29 mouse cellular contexts compared by ENCODE assay signal in genomic region chr13:91743180-91743579, GRCm38 (mm10). TPM values are rescaled to one million over a fixed set of nuclear protein-coding genes. Genes with fewer than 3 reads are reported as not detected.
A peak's percentile ranks its signal among the peaks of the same experiment; 100 is the strongest.
DNase-seq lines count a peak whose midpoint lies in the region; ATAC-seq and TF ChIP-seq lines count a peak whose summit lies in the region.
"Had no signal": no experiment of that assay in that cellular context is flagged by ENCODE, and none has a peak within 500 bp of the region (broad histone marks: within the 10 kb centered on the region; RNA-seq: fewer than 3 reads in every experiment).

No protein-coding gene starts in this region.

- peak; percentile 31 for DNase-seq in layer of hippocampus, adult 9-11 months
- no peak for DNase-seq in layer of hippocampus, postnatal 36 days
- peak; percentile 45 for DNase-seq in brain, adult 2 months (ENCODE audit: low read depth, low spot score)
- peak; percentile 67 for DNase-seq in brain, embryonic 14.5 days (ENCODE audit: low read depth)
- DNase-seq: adrenal gland, adult 2 months; cerebellum, adult 8-10 months; cerebellum, postnatal 36 days; embryo, embryonic 11 days; gastrocnemius, adult 2 months; heart, postnatal 4 days; kidney, postnatal 10 days; left cerebral cortex, postnatal 4 days; lung, adult 18-20 months; lung, postnatal 10 days; retina, postnatal 1 day; right cerebral cortex, postnatal 25 days; spleen, adult 18-20 months had no signal

- H3K4me2 ChIP-seq in hindbrain, embryonic 15.5 days = no peak overlapping the region
- H3K4me2 ChIP-seq in hindbrain, embryonic 12.5 days (replicated peaks) = no peak overlapping the region
- no peak overlapping the region for H3K4me2 ChIP-seq in heart, embryonic 11.5 days
- H3K4me2 ChIP-seq: embryonic facial prominence, embryonic 13.5 days; limb, embryonic 15.5 days; neural tube, embryonic 12.5 days had no signal

- H3K36me3 ChIP-seq in hindbrain, embryonic 15.5 days = no peaks in the 10 kb centered on the region
- no peaks in the 10 kb centered on the region for H3K36me3 ChIP-seq in hindbrain, embryonic 12.5 days
- H3K36me3 ChIP-seq in heart, embryonic 11.5 days (ENCODE audit: control insufficient read depth, insufficient read depth, low read length) = no peaks in the 10 kb centered on the region
- H3K36me3 ChIP-seq: embryonic facial prominence, embryonic 13.5 days; limb, embryonic 15.5 days; midbrain, embryonic 10.5 days; neural tube, embryonic 12.5 days had no signal

- 65% methylated on average over 3 of the region's 3 CpGs for WGBS in hindbrain, embryonic 15.5 days
- 76% methylated on average over 3 of the region's 3 CpGs for WGBS in hindbrain, embryonic 12.5 days
- 89% methylated on average over 3 of the region's 3 CpGs for WGBS in heart, embryonic 11.5 days (ENCODE audit: insufficient replicate concordance)

- no peaks in the 10 kb centered on the region for H3K9me3 ChIP-seq in hindbrain, embryonic 15.5 days
- H3K9me3 ChIP-seq in hindbrain, embryonic 12.5 days (replicated peaks) = no peaks in the 10 kb centered on the region
- H3K9me3 ChIP-seq in heart, embryonic 11.5 days (replicated peaks; ENCODE audit: control insufficient read depth, low read length) = no peaks in the 10 kb centered on the region
- H3K9me3 ChIP-seq: embryonic facial prominence, embryonic 13.5 days; limb, embryonic 15.5 days; midbrain, embryonic 10.5 days; neural tube, embryonic 12.5 days had no signal

- H3K9ac ChIP-seq in hindbrain, embryonic 15.5 days = no peak overlapping the region
- H3K9ac ChIP-seq in hindbrain, embryonic 12.5 days = no peak overlapping the region
- no peak overlapping the region for H3K9ac ChIP-seq in heart, embryonic 11.5 days (ENCODE audit: low read depth, low read length)
- H3K9ac ChIP-seq: embryonic facial prominence, embryonic 13.5 days; limb, embryonic 15.5 days; neural tube, embryonic 12.5 days had no signal

- no peak for TF ChIP-seq POLR2A in brain, embryonic 14.5 days (IDR thresholded peaks at IDR 0.05; ENCODE audit: borderline replicate concordance, extremely low read depth, insufficient read depth, insufficient read length, poor library complexity, severe bottlenecking)

- TF ChIP-seq CTCF in brain, embryonic 14.5 days (IDR thresholded peaks at IDR 0.05; ENCODE audit: borderline replicate concordance, extremely low read depth, insufficient read depth, insufficient read length) = no peak

- H3K27me3 ChIP-seq in hindbrain, embryonic 15.5 days = no peaks in the 10 kb centered on the region
- peaks cover 19% of the 10 kb centered on the region for H3K27me3 ChIP-seq in hindbrain, embryonic 12.5 days
- H3K27me3 ChIP-seq in heart, embryonic 11.5 days (ENCODE audit: control insufficient read depth, insufficient read depth, low read length) = peaks cover 11% of the 10 kb centered on the region

- ATAC-seq in hindbrain, embryonic 15.5 days (ENCODE audit: low FRiP score, low read depth) = peak; percentile 65; the same call in 1 of the 2 replicates
- no peak for ATAC-seq in hindbrain, embryonic 12.5 days (ENCODE audit: low FRiP score)
- no peak for ATAC-seq in heart, embryonic 11.5 days (replicated peaks; ENCODE audit: insufficient number of reproducible peaks, low FRiP score, low TSS enrichment)
- ATAC-seq: intestine, embryonic 16.5 days had no signal

- H3K4me3 ChIP-seq in hindbrain, embryonic 15.5 days = no peak overlapping the region
- no peak overlapping the region for H3K4me3 ChIP-seq in hindbrain, embryonic 12.5 days
- no peak overlapping the region for H3K4me3 ChIP-seq in heart, embryonic 11.5 days (ENCODE audit: low read depth, low read length)
- H3K4me3 ChIP-seq: embryonic facial prominence, embryonic 13.5 days; erythroblast, embryonic 14.5 days; gastrocnemius, adult 2 months; left cerebral cortex, adult 2 months; limb, embryonic 15.5 days; midbrain, embryonic 10.5 days; neural tube, embryonic 12.5 days had no signal

- no peak overlapping the region for H3K27ac ChIP-seq in hindbrain, embryonic 15.5 days (replicated peaks)
- no peak overlapping the region for H3K27ac ChIP-seq in hindbrain, embryonic 12.5 days
- no peak overlapping the region for H3K27ac ChIP-seq in heart, embryonic 11.5 days (ENCODE audit: low read depth, low read length)
- H3K27ac ChIP-seq: embryonic facial prominence, embryonic 13.5 days; gastrocnemius, adult 2 months; left cerebral cortex, adult 2 months; limb, embryonic 15.5 days; midbrain, embryonic 10.5 days; neural tube, embryonic 12.5 days had no signal

- peaks cover 10% of the 10 kb centered on the region for H3K4me1 ChIP-seq in hindbrain, embryonic 15.5 days (replicated peaks)
- H3K4me1 ChIP-seq in hindbrain, embryonic 12.5 days = peaks cover 8% of the 10 kb centered on the region; the same call in 1 of the 2 replicates
- H3K4me1 ChIP-seq in heart, embryonic 11.5 days (ENCODE audit: control insufficient read depth, insufficient read depth, low read length) = no peaks in the 10 kb centered on the region; the same call in 1 of the 2 replicates

RNA-seq across cellular contexts. Expression of gene Acot12, which starts 1.9 kb away (rescaled TPM):
- 0.30 TPM in 1 of 2 replicates, not detected in the other for polyA plus RNA-seq in hindbrain, embryonic 15.5 days (2015; fragmentation: Nextera tagmentation; extraction: Ambion mirVana)
- polyA plus RNA-seq in hindbrain, embryonic 12.5 days (2016; fragmentation: Nextera tagmentation; extraction: Ambion mirVana) = not detected in 2 replicates
- under 1 TPM; 0.46 to 0.70 TPM for total RNA-seq in layer of hippocampus, postnatal 36 days (2021)
- polyA plus RNA-seq in brain, embryonic 14.5 days (2012; rRNA removed) = 0.11 TPM in 2 replicates
- polyA plus RNA-seq in heart, embryonic 11.5 days (2014; fragmentation: Nextera tagmentation; extraction: Ambion mirVana) = not detected in 2 replicates
- total RNA-seq: gastrocnemius, adult 2 months; heart, postnatal 4 days; MEL had no signal
- polyA plus RNA-seq: adrenal gland, adult 2 months; erythroblast, embryonic 14.5 days; heart, embryonic 16.5 days; limb, embryonic 15.5 days; midbrain, embryonic 10.5 days; neural tube, embryonic 12.5 days had no signal

Comparison
In these comparisons a context has a peak if more than half of its experiments do, and no peak if none do; other contexts are left out.
1. DNase-seq: peak in layer of hippocampus, adult 9-11 months (single experiment), brain, adult 2 months (single experiment) and brain, embryonic 14.5 days (single experiment); none in layer of hippocampus, postnatal 36 days (0 of 2).